Mouse (Mus musculus) T-helper 17 cell (primary cell): ENCODE measurements around the gene Fermt3.

Experiments
- in situ Hi-C, 2 experiments: fragments of 300-600 bp; cut with MboI, MseI; formaldehyde crosslinking; loops; 1 replicate in 1 of 2; 2 replicates in 1 of 2; pipeline ENCODE4 v1.15.1; 2025; ENCODE audit warnings: high pct_unique_total_duplicates in 2 of 2

Gene Fermt3

DNA sequence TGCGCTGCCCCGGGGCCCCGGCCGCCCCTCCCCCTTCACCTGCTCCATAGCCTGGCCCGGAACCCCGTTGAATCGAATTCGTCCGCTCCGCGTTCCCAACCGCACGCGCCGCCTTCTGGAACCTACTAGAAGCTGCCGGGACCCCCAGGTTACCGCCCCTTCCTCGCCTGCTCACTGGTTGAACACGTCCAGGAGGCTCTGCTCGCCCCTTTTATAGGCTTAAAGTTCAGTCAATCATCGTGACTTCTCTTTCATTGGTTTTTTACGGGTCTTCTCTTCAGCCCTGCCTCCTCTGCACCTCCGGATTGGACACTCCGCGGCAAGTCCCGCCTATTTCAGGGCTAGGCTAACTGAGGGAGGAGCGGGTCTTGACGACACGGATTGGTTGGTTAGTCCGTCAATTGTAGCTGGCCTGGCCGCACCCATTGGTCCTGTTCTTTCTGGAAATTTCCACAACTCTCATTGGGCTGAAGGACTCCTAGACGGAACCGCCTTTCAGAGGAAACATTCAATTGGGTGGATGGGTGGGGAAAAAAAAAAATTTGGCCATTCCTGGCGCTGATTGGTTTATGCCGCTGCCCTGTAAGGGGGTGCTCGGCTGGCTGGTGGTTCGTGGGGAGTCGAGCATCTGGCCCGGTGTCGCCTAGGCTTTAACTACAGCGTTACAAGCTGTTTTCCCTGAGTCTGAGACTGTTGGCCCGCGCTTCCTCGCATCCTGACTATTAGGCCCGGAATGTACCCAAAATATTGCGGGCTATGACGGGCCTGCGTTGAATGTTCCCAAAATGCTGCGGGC is 20.8 kb upstream of the Fermt3 start, which contains the start of gene Stip1:
Gene Stip1, minus strand, starts transcription at position 127 of the 796 bp plus-strand sequence.
- in situ Hi-C loops: no loop called here

DNA sequence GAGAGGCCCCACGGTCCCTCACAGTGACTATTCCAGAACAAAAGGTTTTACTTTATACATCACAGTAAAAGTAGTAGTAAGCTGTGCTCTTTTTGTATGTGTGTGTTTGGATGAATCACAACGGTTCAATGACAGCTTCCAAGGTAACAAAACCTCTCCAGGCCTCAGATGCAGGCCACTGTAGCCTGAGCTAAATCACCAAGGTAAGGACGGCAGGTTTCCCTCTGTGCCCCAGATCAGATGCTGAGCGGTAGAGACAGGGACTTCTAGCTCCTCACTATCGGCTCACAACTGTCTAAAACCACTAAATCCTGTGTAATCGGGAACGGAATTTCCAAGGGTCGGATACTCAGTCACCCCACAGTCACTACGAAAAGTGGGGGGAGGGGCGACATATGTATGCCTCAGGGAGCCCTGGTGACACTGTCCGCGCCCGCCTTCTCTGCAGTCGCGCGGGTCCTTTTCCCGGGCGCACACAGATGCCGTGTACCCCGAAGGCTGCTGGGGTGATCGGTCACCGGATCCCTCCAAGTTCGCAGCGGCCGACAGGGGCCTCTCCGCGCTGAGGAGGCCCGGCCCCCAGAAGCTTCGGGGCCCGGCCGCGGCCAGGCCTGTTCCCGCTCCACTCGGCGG is 19.9 kb upstream of the Fermt3 start:
- in situ Hi-C loops: no loop called here

DNA sequence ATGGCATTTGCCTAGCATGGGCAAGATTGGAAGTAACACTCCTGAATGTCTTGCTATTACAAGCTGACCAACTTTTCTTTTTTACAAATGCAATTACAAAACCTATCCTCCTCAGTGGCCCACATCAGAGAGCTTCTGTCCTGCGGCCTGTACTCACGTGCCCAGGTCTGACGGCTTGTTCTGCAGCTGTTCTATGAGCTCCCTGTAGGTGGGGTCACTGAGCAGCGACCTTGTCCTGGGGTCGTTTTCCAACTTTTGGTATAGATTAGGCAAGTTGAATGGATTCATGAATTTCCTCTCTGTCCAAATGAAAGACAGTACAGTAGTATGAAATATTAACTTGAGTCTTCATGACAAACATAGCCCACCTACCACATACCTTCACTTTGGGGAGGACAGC is 14.7 kb upstream of the Fermt3 start:
- in situ Hi-C loops: no loop called here

DNA sequence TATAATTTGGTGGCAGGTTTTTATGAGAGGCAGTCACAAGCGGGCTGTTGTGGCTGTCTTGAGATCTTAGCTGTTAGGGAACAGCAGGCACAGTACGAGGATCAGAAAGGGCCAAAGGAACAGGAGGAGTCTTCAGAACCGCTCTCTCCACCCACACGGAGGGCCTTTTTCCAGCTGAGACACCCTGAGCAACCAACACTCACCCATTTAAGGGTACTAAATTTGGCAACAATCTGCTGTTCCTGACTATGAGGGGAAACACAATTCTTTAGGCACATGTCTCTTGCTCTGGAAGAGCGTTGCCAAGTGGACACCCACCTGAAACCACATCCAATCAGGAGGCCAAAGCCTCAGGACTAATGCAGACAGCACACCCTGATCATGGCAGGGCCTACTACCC is 10.3 kb upstream of the Fermt3 start:
- in situ Hi-C loops: no loop called here

DNA sequence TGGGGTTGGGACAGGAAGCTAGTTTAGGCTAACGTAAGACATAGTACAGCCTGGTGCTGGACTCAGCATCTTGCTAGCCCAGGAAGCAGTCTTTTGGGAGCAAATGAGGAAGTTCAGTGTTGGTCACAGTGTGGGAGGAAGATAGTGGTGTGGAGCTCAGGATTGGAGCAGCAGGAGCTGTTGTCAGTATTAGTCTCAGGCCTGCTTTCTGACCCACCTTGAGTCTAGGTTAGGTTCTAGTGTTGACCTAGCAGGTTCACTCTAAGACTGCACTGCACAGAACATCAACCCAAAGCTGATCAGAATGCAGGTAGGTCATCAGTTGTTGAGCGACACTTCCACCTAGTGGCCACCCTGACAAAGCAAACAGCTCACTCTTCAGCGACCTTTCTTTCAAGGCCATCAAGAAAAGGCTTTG is 964 bp upstream of the Fermt3 start:
- in situ Hi-C loops: loop anchor here in 1 of 2 experiments (25.0 kb wide), 1 partner anchor 1892 kb away; the partner anchor contains the start of gene B3gat3

DNA sequence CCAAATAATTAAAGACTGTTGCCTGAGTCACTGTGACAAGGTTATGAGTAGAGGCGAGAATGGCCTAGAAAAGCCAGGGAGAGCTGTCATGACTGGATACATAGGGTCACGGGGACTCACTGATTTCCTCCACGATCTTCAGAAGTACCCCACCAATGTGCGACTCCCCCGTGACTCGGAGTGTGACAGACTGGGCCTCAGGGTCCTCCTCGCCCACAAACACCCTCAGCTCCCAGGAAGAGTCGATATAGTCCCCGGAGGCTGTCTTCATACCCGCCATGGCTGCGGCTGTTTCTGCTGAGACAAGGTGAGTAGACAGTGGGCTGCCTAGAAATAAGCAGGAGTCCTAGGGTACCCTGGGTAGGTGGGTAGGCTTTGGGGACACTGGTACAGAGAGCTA is 723 bp downstream of the Fermt3 start:
- in situ Hi-C loops: loop anchor here in 1 of 2 experiments (25.0 kb wide), 1 partner anchor 1894 kb away; the partner anchor contains the start of gene B3gat3

DNA sequence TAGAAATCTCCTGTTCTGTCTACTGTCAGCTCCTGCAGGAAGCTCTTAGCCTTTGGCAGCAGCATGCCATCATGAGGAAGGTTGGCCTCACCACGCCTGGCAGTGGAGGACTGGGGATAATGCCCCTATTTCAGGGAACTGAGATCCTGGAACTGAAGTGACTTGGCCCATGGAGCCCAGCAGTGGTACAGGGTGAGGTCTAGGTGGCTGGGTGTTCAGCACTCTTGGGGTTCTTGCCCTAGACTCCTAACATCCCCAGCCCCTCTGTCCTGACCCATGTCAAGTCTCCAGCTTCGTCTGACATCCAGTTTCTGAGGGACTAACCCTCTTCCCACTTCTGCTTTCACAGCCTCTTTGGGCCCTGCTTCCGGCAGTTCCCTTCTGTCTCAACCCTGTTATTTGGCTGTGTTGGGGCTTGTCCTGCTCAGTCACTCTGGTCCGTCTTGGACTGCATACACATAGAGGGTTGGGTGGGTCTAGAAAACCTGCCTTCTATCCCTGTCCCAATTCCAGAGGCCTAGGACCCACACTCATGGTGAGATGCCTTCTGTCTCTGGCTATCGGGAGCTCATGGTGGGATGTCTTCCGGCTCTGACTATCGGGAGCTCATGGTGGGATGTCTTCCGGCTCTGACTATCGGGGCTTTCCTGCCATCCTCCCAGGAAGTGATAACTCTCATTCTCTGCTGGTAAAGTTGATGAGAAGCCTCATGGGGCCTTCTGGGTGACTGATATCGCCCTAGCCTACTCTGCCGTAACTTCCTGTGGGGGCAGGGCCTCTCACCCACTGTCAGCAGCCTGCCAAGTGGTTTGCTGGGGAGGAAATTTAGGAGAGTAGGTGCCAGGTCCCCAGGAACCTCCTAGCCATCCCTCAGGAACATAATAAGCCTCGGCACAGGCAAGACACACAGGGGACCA is 1.5 kb downstream of the Fermt3 start:
- in situ Hi-C loops: loop anchor here in 1 of 2 experiments (25.0 kb wide), 1 partner anchor 1895 kb away; the partner anchor contains the start of gene B3gat3

DNA sequence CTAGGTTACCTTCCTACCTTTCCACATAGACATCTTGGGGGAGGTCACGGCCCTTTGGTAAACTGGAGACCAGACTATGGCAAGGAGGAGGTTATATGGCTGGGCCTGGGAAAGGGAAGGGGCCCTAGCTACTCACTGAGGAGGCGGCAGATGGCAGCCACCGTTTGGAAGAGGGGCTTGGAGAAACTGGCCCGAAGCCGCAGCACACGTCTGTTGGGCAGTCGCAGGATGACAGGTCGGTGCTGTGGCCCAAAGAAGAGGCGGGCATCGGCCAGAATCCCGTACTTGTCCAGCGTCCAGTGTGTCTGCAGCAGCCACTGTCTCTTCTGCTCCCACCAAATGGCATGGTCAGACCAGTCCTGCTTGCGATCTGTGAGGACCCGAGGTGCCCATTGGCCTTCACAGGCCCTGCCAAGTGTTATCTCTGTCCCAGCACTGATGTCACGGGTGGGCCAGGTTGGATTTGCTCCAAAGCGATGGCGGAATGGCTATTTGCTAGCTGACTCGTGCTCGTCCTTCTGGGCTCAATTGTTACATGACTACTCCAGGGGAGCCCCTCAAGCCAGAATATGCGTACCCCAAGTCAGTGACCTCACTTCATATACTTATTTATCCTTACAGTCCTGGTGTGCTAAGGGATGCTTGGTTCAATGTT is 4.7 kb downstream of the Fermt3 start:
- in situ Hi-C loops: loop anchor here in 1 of 2 experiments (25.0 kb wide), 1 partner anchor 1898 kb away; the partner anchor contains the start of gene B3gat3

DNA sequence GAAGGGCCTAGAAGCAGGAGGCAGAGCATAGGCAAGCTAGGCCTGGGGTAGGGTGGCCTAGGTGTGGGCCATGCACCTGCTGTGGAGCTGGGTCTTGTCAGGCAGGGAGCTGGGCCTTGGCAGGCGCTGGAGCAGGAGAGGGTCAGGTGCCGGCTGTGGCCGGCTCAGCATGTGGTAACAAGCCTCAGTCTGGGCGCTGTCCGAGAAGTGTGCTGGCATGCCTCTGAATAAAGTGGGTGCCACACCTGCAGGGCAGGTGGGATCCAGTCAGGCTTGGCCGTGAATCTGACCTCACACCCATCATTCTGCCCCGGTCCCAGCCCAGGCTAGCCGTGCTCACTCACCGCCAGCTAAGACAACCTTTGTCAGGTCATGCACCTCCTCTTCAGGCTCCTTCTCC is 5.3 kb downstream of the Fermt3 start:
- in situ Hi-C loops: loop anchor here in 1 of 2 experiments (25.0 kb wide), 1 partner anchor 1898 kb away; the partner anchor contains the start of gene B3gat3

DNA sequence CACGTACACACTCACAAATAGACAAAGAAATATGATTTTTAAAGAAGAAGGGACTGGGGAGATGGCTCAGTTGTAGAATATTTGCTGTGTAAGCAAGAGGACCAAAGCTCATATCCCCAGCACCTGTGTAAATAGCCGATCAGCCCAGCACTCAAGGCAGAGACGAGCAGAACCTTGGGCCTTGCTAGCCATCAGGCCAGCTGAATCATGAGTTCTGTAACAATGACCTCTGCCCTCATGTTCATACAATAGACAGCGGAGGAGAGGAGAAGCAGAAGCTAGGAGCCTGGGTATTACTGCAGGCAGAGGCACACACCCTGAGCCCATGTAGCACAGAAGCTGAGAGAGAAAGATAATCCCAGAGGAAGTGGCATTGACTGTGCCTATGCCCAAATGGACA is 6.8 kb downstream of the Fermt3 start:
- in situ Hi-C loops: loop anchor here in 1 of 2 experiments (25.0 kb wide), 1 partner anchor 1900 kb away; the partner anchor contains the start of gene B3gat3

DNA sequence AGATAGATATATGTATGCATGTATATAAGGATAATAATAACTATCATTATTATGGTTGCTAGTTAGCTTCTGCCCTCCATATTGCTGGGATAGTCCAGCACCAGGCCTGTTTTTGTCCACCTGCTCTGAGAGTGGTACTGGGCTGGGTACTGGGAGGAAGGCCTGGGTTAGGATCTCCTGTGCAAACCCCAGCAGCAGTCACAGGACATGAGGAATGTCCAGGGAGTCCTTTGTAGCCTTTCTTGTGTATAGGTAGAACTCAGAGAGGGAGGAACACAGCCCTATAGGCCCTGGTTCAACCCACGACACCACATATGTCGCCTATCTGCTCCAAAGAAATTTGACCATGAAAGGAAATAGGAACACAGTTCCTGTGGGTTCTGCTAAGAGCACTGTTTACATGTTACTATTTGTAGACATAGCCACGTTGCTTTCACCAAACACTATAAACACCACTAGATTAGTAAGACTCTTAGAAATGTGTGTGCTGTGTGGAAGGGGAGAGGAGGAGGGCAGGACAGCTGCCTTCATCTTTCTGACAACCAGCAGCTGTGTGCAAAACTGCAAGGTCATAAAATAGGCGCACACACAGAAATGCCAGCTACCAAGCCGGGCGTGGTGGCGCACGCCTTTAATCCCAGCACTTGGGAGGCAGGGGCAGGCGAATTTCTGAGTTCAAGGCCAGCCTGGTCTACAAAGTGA is 12.2 kb downstream of the Fermt3 start:
- in situ Hi-C loops: loop anchor here in 1 of 2 experiments (10.0 to 25.0 kb wide), 2 partner anchors 322 to 1905 kb away; partner anchors contain the start of gene B3gat3

DNA sequence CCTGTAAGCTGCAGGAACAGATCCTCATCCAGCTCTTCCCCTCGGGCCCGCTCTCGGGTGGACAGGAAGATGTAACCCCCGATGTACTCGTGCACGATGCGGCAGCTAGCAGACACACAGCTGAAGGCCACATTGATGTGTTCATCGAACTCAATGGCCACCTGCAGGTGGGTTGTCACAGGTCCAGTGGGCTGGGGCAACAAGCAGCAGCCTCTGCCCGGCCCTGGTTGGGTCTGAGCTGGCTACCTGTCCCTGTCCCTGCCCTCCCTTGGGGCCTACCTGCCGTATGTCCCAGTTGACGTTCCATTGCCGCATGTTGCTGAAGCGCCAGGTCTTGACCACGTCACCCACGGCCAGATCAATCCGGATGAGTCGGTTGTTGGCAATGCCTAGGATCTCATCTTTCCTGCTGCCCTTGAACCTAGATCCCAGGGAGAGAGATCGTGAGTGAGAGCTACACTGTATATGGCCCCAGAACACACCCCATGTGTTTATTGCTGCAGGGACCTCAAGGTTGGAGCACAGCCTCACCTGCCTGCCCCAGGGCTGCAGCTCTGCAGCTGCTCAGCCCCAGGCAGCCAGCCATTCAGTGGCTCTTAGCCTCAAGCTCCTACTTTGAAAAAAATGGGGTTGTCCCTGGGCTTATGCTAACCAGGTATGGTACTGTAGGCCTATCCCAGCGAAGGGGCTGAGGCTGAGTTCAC is 19.8 kb downstream of the Fermt3 start:
- in situ Hi-C loops: loop anchor here (10.0 to 25.0 kb wide), 2 partner anchors 315 to 1913 kb away; partner anchors contain the start of gene B3gat3 (in 2 of the 2)

DNA sequence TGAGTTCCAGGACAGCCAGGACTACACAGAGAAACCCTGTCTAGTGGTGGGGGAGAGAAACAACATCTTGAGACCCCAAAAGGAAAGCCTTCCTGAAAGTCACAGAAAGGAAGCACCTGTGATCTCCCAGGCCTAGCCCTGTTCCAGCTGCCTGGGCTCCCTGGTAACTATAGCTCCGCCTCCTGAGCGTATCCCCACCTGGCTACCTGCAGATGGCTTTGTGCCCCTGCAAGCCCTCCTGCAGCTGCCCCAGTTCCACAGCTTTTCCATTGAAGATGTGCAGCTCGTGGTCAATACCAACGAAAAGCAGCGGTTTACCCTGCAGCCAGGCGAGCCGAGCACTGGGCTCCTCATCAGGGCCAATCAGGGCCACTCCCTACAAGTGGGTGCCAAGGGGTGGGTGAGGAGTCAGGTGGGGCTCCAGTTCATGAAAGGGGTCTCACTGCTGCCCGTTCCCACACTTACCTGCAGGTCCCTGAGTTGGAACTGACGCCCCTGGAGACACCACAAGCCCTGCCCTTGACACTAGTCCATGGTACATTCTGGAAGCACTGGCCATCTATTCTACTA is 21.5 kb downstream of the Fermt3 start:
- in situ Hi-C loops: loop anchor here in 1 of 2 experiments (25.0 kb wide), 1 partner anchor 1914 kb away; the partner anchor contains the start of gene B3gat3

DNA sequence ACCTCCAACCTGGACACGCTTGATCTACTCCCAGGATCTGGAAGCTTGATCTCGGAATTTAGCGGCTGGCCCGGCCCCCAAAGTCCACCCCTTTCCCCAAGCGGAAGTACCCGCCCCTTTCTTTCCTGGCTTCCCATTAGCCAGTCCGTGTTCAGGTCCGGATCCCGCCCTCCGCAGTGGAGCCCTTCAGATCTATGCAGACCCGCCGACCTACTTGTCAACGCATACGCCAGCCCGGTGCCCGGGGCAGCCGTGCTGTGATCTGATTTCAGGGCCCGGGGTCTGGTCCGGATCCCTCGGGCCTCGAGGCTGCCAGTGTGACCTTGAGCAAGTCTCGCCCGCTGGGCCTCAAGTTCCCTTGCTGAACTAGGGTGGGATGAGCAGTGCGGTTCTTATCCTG is 23.3 kb downstream of the Fermt3 start, which contains the start of the genes Nudt22 and Trpt1:
Gene Nudt22, minus strand, starts transcription at position 112 of the 400 bp plus-strand sequence.
Gene Trpt1, plus strand, starts transcription at position 126 of the 400 bp plus-strand sequence.
- in situ Hi-C loops: loop anchor here in 1 of 2 experiments (25.0 kb wide), 1 partner anchor 1916 kb away; the partner anchor contains the start of gene B3gat3

DNA sequence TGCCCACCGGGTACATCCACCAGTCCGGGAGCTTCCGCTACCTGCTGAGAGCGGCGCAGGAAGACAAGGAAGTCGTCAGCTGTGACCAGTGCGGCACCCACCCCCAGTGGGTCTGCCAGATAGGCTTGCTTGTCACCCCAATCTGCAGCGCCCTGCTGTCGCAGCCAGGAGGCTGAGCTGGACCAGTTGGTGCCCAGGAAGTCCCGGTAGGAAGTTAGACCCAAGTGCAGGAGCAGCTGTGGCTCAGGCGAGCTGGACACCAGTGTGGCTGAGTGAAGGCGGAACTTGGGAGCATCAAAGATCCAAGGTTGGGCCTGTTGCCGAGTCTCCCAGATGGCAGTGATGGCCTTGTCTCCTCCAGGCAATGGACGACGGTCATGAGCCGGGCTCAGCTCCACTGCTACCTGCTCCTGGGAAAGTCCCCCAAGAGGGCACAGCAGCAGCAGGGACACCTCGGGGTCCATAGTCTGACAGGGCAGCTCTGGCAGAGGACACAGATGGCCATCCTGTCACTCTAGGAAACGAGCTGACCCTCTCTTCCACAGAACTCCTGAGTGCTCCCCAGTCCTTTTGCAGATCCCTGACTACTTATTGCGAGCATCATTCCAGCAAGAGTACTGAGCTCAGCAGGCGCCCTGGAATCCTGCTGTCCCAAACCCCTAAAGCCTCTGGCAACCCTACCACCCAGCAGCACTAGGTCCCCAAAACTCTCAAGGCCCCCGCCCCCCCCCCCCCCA is 23.8 kb downstream of the Fermt3 start:
- in situ Hi-C loops: loop anchor here in 1 of 2 experiments (25.0 kb wide), 1 partner anchor 1917 kb away; the partner anchor contains the start of gene B3gat3

DNA sequence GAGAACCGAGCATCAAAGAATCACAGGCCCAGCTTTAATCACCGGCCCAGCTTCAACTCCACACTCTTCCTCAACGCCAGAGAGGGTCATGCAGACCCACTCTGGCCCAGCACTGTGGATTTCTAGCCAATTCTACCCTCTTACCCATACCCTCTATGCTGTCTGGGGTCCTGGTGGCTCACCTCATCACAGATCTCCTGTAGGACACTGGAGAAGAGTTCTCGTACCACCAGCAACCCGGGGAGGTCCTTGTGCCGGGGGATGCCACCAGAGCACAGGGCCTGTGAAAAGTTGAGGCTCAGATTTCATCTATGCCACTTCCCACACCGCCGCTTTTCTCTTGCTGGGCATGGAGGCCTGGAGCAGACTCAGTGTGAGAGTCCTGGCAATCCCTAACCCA is 24.8 kb downstream of the Fermt3 start:
- in situ Hi-C loops: loop anchor here in 1 of 2 experiments (25.0 kb wide), 1 partner anchor 1918 kb away; the partner anchor contains the start of gene B3gat3

DNA sequence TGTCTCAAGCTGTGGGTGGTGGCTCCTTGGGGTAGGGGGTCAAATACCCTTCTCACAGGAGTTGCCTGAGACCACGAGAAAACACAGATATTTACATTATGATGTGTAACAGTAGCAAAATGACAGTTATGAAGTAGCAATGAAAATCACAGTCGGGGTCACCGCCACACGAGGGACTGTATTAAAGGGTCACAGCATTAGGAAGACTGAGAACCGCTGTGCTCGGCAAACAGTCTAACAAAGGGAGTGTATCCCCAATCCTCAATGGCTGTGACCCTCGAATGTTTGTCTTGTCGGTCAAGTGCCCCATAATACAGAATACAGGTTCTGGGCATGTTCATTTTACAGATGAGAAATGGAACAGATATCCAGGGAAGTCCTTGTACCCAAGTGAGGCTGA is 25.3 kb downstream of the Fermt3 start:
- in situ Hi-C loops: loop anchor here in 1 of 2 experiments (25.0 kb wide), 1 partner anchor 1918 kb away; the partner anchor contains the start of gene B3gat3
